8 mouse cellular contexts compared by ENCODE assay signal in the genomic region with DNA sequence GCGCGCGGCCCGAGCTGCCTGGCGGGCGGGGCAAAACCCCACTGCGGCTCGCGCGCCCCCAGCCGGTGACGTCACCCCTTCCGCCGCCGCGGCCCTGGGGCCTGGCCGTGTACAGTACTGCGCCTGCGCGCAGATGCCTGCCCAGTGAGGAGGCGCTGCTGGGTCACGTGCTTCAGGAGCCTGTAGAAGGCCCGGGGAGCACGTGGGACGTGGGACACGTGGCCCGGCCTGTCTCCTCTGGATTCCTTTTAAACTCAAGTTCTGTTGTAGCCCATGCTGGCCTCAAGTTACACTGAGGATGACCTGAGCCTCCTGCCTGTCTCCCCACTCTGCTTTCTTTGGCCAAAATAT. TPM values are rescaled to one million over a fixed set of nuclear protein-coding genes. Genes with fewer than 3 reads are reported as not detected.
DNase-seq lines count a peak whose midpoint lies in the region; ATAC-seq lines count a peak whose summit lies in the region.

Ptprs (minus strand) TSS at position 82 of the 351 bp plus-strand sequence.

- H3K9me3 ChIP-seq in intestine, embryonic 15.5 days: no peaks in the 10 kb centered on the region

- no peaks in the 10 kb centered on the region for H3K36me3 ChIP-seq in intestine, embryonic 15.5 days

- peak within 1 kb of the TSS; percentile 75 for H3K4me3 ChIP-seq in intestine, embryonic 15.5 days (replicated peaks)

- peak within 1 kb of the TSS; percentile 40; the same call in 1 of the 2 replicates for H3K27ac ChIP-seq in intestine, embryonic 15.5 days

- peaks cover 36% of the 10 kb centered on the region for H3K27me3 ChIP-seq in intestine, embryonic 15.5 days (replicated peaks)

- H3K4me1 ChIP-seq in intestine, embryonic 15.5 days (replicated peaks): peaks cover 43% of the 10 kb centered on the region

- peak within 1 kb of the TSS; percentile 95 for H3K4me2 ChIP-seq in intestine, embryonic 15.5 days (replicated peaks)

- H3K9ac ChIP-seq in intestine, embryonic 15.5 days: peak within 1 kb of the TSS; percentile 71

- intact Hi-C loops in left cerebral cortex, postnatal 14 days (cut with DNase I): loop anchor here (5.0 kb wide), 1 partner anchor 119 kb away; no protein-coding TSS in a partner anchor

- ATAC-seq in intestine, embryonic 15.5 days: peak; percentile 88
- ATAC-seq in megakaryocyte-erythroid progenitor cell, adult 5-6 weeks (replicated peaks; ENCODE audit: low FRiP score, low TSS enrichment, poor library complexity, severe bottlenecking): peak; percentile 14; the same call in 1 of the 2 replicates

- peak; percentile 94 to 97 for DNase-seq in adrenal gland, adult 18-20 months (ENCODE audit: low spot score in 2 of 2)
- peak; percentile 96 for DNase-seq in embryo, embryonic 10.5 days (ENCODE audit: low spot score)
- peak; percentile 92 to 93 for DNase-seq in gastrocnemius, postnatal 4 days (ENCODE audit: low spot score in 2 of 2)
- peak; percentile 99 for DNase-seq in left cerebral cortex, postnatal 14 days (ENCODE audit: low spot score in 2 of 2)
- DNase-seq in right cerebral cortex, postnatal 25 days: peak; percentile 99
- peak; percentile 84 to 90 for DNase-seq in urinary bladder, postnatal 36 days (ENCODE audit: low spot score in 2 of 2)

- under 1% methylated on average over 27 of the region's 27 CpGs for WGBS in intestine, embryonic 15.5 days

RNA-seq across cellular contexts. Expression of gene Ptprs, which starts in this region (rescaled TPM):
- 100 to 1,000 TPM; 130 to 188 TPM for total RNA-seq in adrenal gland, adult 18-20 months (2021)
- total RNA-seq in gastrocnemius, postnatal 4 days (2021): 100 to 1,000 TPM; 115 TPM
- polyA plus RNA-seq in intestine, embryonic 15.5 days (2015; fragmentation: Nextera tagmentation; extraction: Ambion mirVana): 56.3 and 56.8 TPM in 2 replicates
- 100 to 1,000 TPM; 644 to 661 TPM for total RNA-seq in left cerebral cortex, postnatal 14 days (2021)
- 55.7 and 65.0 TPM in 2 replicates for total RNA-seq in megakaryocyte-erythroid progenitor cell, adult 5-6 weeks (2014; fragmentation: Nextera tagmentation)
- total RNA-seq in megakaryocyte-erythroid progenitor cell, adult 5-6 weeks (2017): 36.6 and 48.3 TPM in 2 replicates

Comparison
In these comparisons a context has a peak if more than half of its experiments do, and no peak if none do; other contexts are left out.
1. Peak in every context shown above with its lines: DNase-seq, ATAC-seq, H3K4me3 ChIP-seq and H3K27ac ChIP-seq.